Mouse (Mus musculus) B cell, adult 2 months (primary cell): ENCODE results near the gene Fas.

Source experiments
- DNase-seq, 2 experiments: peaks; one replicate each; pipeline ENCODE4 v3.0.0; 2022

Fas gene

DNA sequence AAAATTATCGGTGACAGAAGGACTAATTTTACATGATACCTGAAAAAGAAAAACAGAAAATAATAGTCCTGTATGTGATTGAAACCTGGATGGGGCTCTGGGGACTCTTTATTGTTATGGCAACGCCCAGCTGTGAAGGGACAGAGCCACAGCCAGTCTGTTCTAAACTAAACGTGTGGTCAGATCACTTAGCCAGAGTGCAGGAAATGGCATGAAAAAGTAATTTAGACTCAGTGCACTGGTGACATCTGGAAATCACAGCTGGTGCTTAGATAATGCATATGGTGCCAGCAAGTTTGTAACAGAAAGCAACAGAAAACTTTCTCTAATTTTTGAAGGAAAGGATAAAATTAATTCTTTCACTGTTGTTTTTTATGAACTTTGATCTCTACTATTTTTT is 79.9 kb downstream of the Fas start:
- DNase-seq = no peak
